Mouse (Mus musculus): ENCODE results near the gene Taf15. TPM values are rescaled to one million over a fixed set of nuclear protein-coding genes. Genes with fewer than 3 reads are reported as not detected.

Taf15 gene
- polyA plus RNA-seq, 1 experiment: 21.1 TPM

DNA sequence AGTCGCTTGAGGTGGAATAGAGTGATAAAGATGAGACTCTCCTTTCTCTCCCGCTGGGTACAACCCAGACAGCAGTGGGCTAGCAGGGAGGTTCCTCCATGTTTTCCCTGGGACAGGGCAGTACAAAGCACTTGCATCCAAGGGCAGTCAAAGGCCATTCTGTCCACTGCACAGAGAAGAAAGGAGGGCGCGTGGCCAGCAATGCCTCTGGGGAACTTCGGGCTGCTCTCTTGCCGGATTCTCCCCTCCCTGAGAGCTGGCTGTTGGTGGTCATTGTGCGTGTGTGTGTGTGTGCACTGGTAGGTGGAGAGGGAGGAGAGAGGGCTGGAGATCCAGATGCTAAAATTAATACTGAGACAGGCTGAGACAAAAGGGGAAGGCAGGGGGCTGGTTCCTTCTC, 31.7 kb upstream of the Taf15 start:
- H3K36me3 ChIP-seq (ENCODE audit: control insufficient read depth): no peaks in the 10 kb centered on the region
- TF ChIP-seq GATA1 (IDR thresholded peaks at IDR 0.05; ENCODE audit: low read length): no peak
- TF ChIP-seq TAL1 (IDR thresholded peaks at IDR 0.05; ENCODE audit: low read length): no peak
- no peaks in the 10 kb centered on the region for H3K9me3 ChIP-seq (ENCODE audit: control insufficient read depth, low read length)
- peaks cover 11% of the 10 kb centered on the region for H3K4me1 ChIP-seq (ENCODE audit: control insufficient read depth)
- peaks cover 69% of the 10 kb centered on the region for H3K27me3 ChIP-seq (ENCODE audit: control insufficient read depth)
- no peak overlapping the region for H3K4me3 ChIP-seq (replicated peaks)

DNA sequence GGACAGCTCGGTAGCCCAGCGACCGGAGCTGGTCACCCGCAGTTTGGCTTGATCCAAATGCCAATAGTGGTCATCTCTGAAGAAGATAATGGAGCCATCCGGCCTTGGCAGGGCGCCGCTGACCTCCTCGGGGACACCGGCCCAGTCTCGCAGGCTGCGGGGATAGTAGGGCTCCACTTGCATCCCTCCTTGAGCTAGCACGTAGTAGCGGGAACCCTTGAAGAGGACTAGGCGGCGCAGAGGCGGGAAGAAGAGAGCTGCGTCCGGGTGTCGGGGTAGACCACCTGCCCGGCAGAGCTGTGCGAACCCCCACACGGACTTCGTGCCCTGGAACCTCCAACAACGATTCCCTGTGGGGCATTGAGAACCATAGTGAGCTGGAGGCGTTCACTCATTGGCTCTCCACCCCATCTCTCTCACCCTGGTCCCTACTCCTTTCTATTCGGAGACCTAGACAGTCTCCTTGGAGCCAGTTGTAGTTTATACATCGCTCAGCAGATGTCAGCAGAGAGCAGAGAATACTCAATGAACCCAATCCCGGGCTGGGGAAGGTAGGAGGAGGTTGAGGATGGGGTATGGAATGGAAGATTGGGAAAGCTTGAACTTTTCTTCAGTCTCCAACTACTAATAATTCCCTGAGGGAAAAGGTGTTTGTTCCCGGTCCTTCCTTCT, 30.2 kb upstream of the Taf15 start:
- H3K27me3 ChIP-seq (ENCODE audit: control insufficient read depth): peaks cover 79% of the 10 kb centered on the region
- H3K4me3 ChIP-seq (replicated peaks): no peak overlapping the region
- TF ChIP-seq GATA1 (IDR thresholded peaks at IDR 0.05; ENCODE audit: low read length): no peak
- no peak for TF ChIP-seq TAL1 (IDR thresholded peaks at IDR 0.05; ENCODE audit: low read length)
- no peaks in the 10 kb centered on the region for H3K36me3 ChIP-seq (ENCODE audit: control insufficient read depth)
- H3K9me3 ChIP-seq (ENCODE audit: control insufficient read depth, low read length): no peaks in the 10 kb centered on the region
- H3K4me1 ChIP-seq (ENCODE audit: control insufficient read depth): peaks cover 13% of the 10 kb centered on the region

- H3K27me3 ChIP-seq (ENCODE audit: control insufficient read depth): peaks cover 79% of the 10 kb centered on the region
- TF ChIP-seq TAL1 (IDR thresholded peaks at IDR 0.05; ENCODE audit: low read length): no peak
- no peak for TF ChIP-seq GATA1 (IDR thresholded peaks at IDR 0.05; ENCODE audit: low read length)
- no peaks in the 10 kb centered on the region for H3K9me3 ChIP-seq (ENCODE audit: control insufficient read depth, low read length)
- H3K4me1 ChIP-seq (ENCODE audit: control insufficient read depth): peaks cover 15% of the 10 kb centered on the region
- H3K36me3 ChIP-seq (ENCODE audit: control insufficient read depth): no peaks in the 10 kb centered on the region
- no peak overlapping the region for H3K4me3 ChIP-seq (replicated peaks)
Observed at GRCm38 (mm10) chr11:83443824-83444223, 29.1 kb upstream of the Taf15 start.

DNA sequence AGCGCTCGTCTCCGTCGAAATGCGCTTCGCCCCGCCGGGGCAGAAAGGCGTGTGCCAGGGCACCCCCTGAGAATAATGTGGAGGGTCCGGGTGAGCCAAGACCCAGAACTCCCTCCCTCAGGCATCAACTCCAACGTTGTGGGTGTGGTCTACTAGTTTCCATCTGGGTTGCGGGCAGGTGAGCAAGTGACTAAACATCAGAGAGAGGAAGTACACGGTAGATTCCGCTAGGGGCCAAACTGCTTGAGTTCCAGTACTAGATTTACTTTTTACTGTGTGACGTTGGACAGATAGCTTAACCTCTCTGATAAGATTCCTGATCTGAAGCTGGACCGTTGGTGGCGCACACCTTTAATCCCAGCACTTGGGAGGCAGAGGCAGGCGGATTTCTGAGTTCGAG, 27.9 kb upstream of the Taf15 start:
- H3K27me3 ChIP-seq (ENCODE audit: control insufficient read depth): peaks cover 78% of the 10 kb centered on the region
- H3K4me1 ChIP-seq (ENCODE audit: control insufficient read depth): peaks cover 15% of the 10 kb centered on the region
- no peak overlapping the region for H3K4me3 ChIP-seq (replicated peaks)
- H3K9me3 ChIP-seq (ENCODE audit: control insufficient read depth, low read length): no peaks in the 10 kb centered on the region
- TF ChIP-seq GATA1 (IDR thresholded peaks at IDR 0.05; ENCODE audit: low read length) (no peak), TAL1 (IDR thresholded peaks at IDR 0.05; ENCODE audit: low read length) (no peak)
- no peaks in the 10 kb centered on the region for H3K36me3 ChIP-seq (ENCODE audit: control insufficient read depth)

GRCm38 (mm10) chr11:83447612-83448011, 25.3 kb upstream of the Taf15 start:
- Histone ChIP-seq H3K36me3 (ENCODE audit: control insufficient read depth) (no peaks in the 10 kb centered on the region), H3K4me1 (ENCODE audit: control insufficient read depth) (peaks cover 5% of the 10 kb centered on the region), H3K9me3 (ENCODE audit: control insufficient read depth, low read length) (no peaks in the 10 kb centered on the region), H3K4me3 (replicated peaks) (no peak overlapping the region), H3K27me3 (ENCODE audit: control insufficient read depth) (peaks cover 57% of the 10 kb centered on the region)
- TF ChIP-seq TAL1 (IDR thresholded peaks at IDR 0.05; ENCODE audit: low read length) (no peak), GATA1 (IDR thresholded peaks at IDR 0.05; ENCODE audit: low read length) (no peak)

- H3K4me3 ChIP-seq (replicated peaks): no peak overlapping the region
- H3K4me1 ChIP-seq (ENCODE audit: control insufficient read depth): peaks cover 4% of the 10 kb centered on the region
- peaks cover 51% of the 10 kb centered on the region for H3K27me3 ChIP-seq (ENCODE audit: control insufficient read depth)
- no peaks in the 10 kb centered on the region for H3K36me3 ChIP-seq (ENCODE audit: control insufficient read depth)
- TF ChIP-seq TAL1 (IDR thresholded peaks at IDR 0.05; ENCODE audit: low read length): no peak
- TF ChIP-seq GATA1 (IDR thresholded peaks at IDR 0.05; ENCODE audit: low read length): no peak
- no peaks in the 10 kb centered on the region for H3K9me3 ChIP-seq (ENCODE audit: control insufficient read depth, low read length)
Observed at GRCm38 (mm10) chr11:83448021-83448926, 24.6 kb upstream of the Taf15 start.

GRCm38 (mm10) chr11:83448927-83449236, 24.0 kb upstream of the Taf15 start:
- Histone ChIP-seq H3K4me1 (ENCODE audit: control insufficient read depth) (peaks cover 4% of the 10 kb centered on the region), H3K36me3 (ENCODE audit: control insufficient read depth) (no peaks in the 10 kb centered on the region), H3K27me3 (ENCODE audit: control insufficient read depth) (peaks cover 45% of the 10 kb centered on the region)

DNA sequence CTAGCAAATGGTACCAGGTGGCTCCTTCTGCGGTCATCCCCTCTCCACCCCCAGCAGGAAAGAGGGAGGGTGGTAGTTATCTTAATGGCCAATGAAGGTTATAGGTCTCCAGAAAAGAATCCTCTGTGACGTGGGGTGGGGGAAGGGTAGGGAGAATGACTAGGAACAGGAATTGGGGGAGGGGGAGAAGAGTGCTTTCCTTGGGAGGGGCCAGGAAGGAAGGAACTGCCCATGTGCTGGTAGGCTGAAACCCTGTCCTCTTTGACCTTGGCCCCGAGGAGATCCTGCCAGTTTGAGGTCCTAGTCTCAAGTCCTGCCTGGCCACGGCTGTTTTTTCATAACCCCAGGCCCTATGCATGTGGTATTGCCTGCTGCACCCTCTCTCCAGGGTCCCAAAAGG, 23.6 kb upstream of the Taf15 start:
- Histone ChIP-seq H3K4me3 (replicated peaks) (no peak overlapping the region), H3K36me3 (ENCODE audit: control insufficient read depth) (no peaks in the 10 kb centered on the region), H3K9me3 (ENCODE audit: control insufficient read depth, low read length) (no peaks in the 10 kb centered on the region), H3K27me3 (ENCODE audit: control insufficient read depth) (peaks cover 40% of the 10 kb centered on the region), H3K4me1 (ENCODE audit: control insufficient read depth) (peaks cover 5% of the 10 kb centered on the region)
- no peak for TF ChIP-seq GATA1 (IDR thresholded peaks at IDR 0.05; ENCODE audit: low read length)
- no peak for TF ChIP-seq TAL1 (IDR thresholded peaks at IDR 0.05; ENCODE audit: low read length)

More at GRCm38 (mm10) chr11:83448927-83449236, 24.0 kb upstream of the Taf15 start:
- TF ChIP-seq GATA1 (IDR thresholded peaks at IDR 0.05; ENCODE audit: low read length) (no peak), TAL1 (IDR thresholded peaks at IDR 0.05; ENCODE audit: low read length) (no peak)
- no peak overlapping the region for H3K4me3 ChIP-seq (replicated peaks)
- H3K9me3 ChIP-seq (ENCODE audit: control insufficient read depth, low read length): no peaks in the 10 kb centered on the region

GRCm38 (mm10) chr11:83450550-83450949, 22.3 kb upstream of the Taf15 start:
- no peaks in the 10 kb centered on the region for H3K36me3 ChIP-seq (ENCODE audit: control insufficient read depth)
- no peaks in the 10 kb centered on the region for H3K9me3 ChIP-seq (ENCODE audit: control insufficient read depth, low read length)
- no peak overlapping the region for H3K4me3 ChIP-seq (replicated peaks)
- H3K4me1 ChIP-seq (ENCODE audit: control insufficient read depth): peaks cover 16% of the 10 kb centered on the region
- H3K27me3 ChIP-seq (ENCODE audit: control insufficient read depth): peaks cover 28% of the 10 kb centered on the region
- TF ChIP-seq TAL1 (IDR thresholded peaks at IDR 0.05; ENCODE audit: low read length) (no peak), GATA1 (IDR thresholded peaks at IDR 0.05; ENCODE audit: low read length) (no peak)
